Mouse (Mus musculus): Measurements from ENCODE around the gene Itgb2. TPM values are rescaled to one million over a fixed set of nuclear protein-coding genes. Genes with fewer than 3 reads are reported as not detected.

Itgb2 gene
- polyA plus RNA-seq, 1 experiment from 2014 or later = 0.67 TPM

DNA sequence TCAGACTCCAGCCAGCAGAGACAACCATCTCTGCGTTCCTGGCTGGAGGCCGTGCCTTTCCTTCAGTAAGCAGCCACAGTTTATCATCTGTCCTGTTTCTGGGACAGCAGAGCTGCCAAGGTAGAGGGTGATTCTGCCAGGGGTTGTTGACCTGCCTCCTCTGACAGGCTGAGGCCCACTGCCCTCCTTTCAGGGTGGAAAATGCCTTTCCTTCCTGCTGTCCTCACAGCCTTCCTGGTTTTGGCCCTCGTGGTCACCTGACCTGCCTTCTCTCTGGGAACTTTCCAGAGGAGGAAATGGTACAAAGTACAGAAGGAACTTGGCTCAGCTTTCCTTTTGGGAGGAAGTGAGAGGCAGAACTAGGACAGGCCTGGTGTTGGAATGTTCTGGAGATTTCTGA lies 83.4 kb downstream of the Itgb2 start:
- Histone ChIP-seq H3K4me2 (ENCODE audit: low read length) (no peak overlapping the region), H3K27ac (ENCODE audit: low read depth, low read length) (no peak overlapping the region), H3K9ac (ENCODE audit: low read length) (no peak overlapping the region), H3K36me3 (ENCODE audit: control insufficient read depth, insufficient read depth, low read length) (peaks cover 82% of the 10 kb centered on the region), H3K4me1 (ENCODE audit: control insufficient read depth, insufficient read depth, low read length) (no peaks in the 10 kb centered on the region), H3K27me3 (replicated peaks; ENCODE audit: control insufficient read depth, insufficient read depth, low read length) (no peaks in the 10 kb centered on the region), H3K4me3 (ENCODE audit: low read depth, low read length) (no peak overlapping the region), H3K9me3 (replicated peaks; ENCODE audit: control insufficient read depth, low read length) (no peaks in the 10 kb centered on the region)
- no peak for DNase-seq (ENCODE audit: low spot score)
- ATAC-seq = no peak
- WGBS = 85% methylated on average over 3 of the region's 3 CpGs

Other genes starting within 250 kb of the Itgb2 start
- 7.8 and 10.3 TPM in 2 replicates for gene Adarb1, start 112.0 kb upstream of the Itgb2 start, polyA plus RNA-seq (2014; fragmentation: Nextera tagmentation; extraction: Ambion mirVana)
- gene Fam207a, start 14.5 kb upstream of the Itgb2 start, polyA plus RNA-seq (2014; fragmentation: Nextera tagmentation; extraction: Ambion mirVana) = 33.8 and 36.9 TPM in 2 replicates
- gene Pttg1ip, start 51.5 kb downstream of the Itgb2 start, polyA plus RNA-seq (2014; fragmentation: Nextera tagmentation; extraction: Ambion mirVana) = 74.1 and 85.5 TPM in 2 replicates
- gene Sumo3, start 75.8 kb downstream of the Itgb2 start, polyA plus RNA-seq (2014; fragmentation: Nextera tagmentation; extraction: Ambion mirVana) = 277 and 308 TPM in 2 replicates
- gene Gm49325, start 75.9 kb downstream of the Itgb2 start, polyA plus RNA-seq (2014; fragmentation: Nextera tagmentation; extraction: Ambion mirVana) = 1.7 and 16.2 TPM in 2 replicates
- 72.6 and 73.6 TPM in 2 replicates for gene Ube2g2, start 92.0 kb downstream of the Itgb2 start, polyA plus RNA-seq (2014; fragmentation: Nextera tagmentation; extraction: Ambion mirVana)
- gene Tspear, start 156.3 kb downstream of the Itgb2 start, polyA plus RNA-seq (2014; fragmentation: Nextera tagmentation; extraction: Ambion mirVana) = 0.45 and 0.55 TPM in 2 replicates
- gene Gm19402, start 160.5 kb downstream of the Itgb2 start, polyA plus RNA-seq (2014; fragmentation: Nextera tagmentation; extraction: Ambion mirVana) = not detected in 2 replicates
- not detected in 2 replicates for gene Gm9508, start 167.0 kb downstream of the Itgb2 start, polyA plus RNA-seq (2014; fragmentation: Nextera tagmentation; extraction: Ambion mirVana)
- not detected in 2 replicates for gene Gm10272, start 176.4 kb downstream of the Itgb2 start, polyA plus RNA-seq (2014; fragmentation: Nextera tagmentation; extraction: Ambion mirVana)
- not detected in 2 replicates for gene Gm10024, start 181.2 kb downstream of the Itgb2 start, polyA plus RNA-seq (2014; fragmentation: Nextera tagmentation; extraction: Ambion mirVana)
- not detected in 2 replicates for gene Gm10142, start 185.6 kb downstream of the Itgb2 start, polyA plus RNA-seq (2014; fragmentation: Nextera tagmentation; extraction: Ambion mirVana)
- gene Krtap12-1, start 190.3 kb downstream of the Itgb2 start, polyA plus RNA-seq (2014; fragmentation: Nextera tagmentation; extraction: Ambion mirVana) = not detected in 2 replicates
- not detected in 2 replicates for gene Gm10100, start 196.2 kb downstream of the Itgb2 start, polyA plus RNA-seq (2014; fragmentation: Nextera tagmentation; extraction: Ambion mirVana)
- not detected in 2 replicates for gene Gm18596, start 212.4 kb downstream of the Itgb2 start, polyA plus RNA-seq (2014; fragmentation: Nextera tagmentation; extraction: Ambion mirVana)
- gene Gm9736, start 221.1 kb downstream of the Itgb2 start, polyA plus RNA-seq (2014; fragmentation: Nextera tagmentation; extraction: Ambion mirVana) = not detected in 2 replicates
- not detected in 2 replicates for gene Gm3233, start 229.4 kb downstream of the Itgb2 start, polyA plus RNA-seq (2014; fragmentation: Nextera tagmentation; extraction: Ambion mirVana)
- not detected in 2 replicates for gene Gm3238, start 241.1 kb downstream of the Itgb2 start, polyA plus RNA-seq (2014; fragmentation: Nextera tagmentation; extraction: Ambion mirVana)
- gene Gm7138, start 246.7 kb downstream of the Itgb2 start, polyA plus RNA-seq (2014; fragmentation: Nextera tagmentation; extraction: Ambion mirVana) = not detected in 2 replicates